In the genomic region with DNA sequence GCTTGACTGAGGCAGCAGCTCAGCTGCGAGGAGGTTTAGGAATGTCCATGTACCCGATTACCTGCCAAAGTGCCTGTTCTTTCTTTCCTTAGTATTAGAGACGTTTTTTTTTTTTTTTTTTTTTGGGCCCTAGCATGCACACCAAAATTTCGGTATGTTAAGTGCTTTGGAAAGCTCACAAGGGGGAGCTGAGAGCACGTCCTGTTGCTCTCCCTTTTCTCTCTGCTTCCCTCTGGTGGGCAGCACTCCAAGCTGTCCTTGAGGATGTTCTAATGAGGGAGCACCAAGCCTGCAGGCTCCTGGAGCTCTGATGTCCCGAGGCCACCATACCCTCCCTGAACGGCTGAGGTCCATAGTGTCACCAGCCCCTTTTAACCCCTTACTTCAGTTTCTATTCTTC, we compare ENCODE assay signal across 8 mouse cellular contexts. TPM values are rescaled to one million over a fixed set of nuclear protein-coding genes. Genes with fewer than 3 reads are reported as not detected.
DNase-seq lines count a peak whose midpoint lies in the region; TF ChIP-seq lines count a peak whose summit lies in the region.
"Had no signal": no experiment of that assay in that cellular context is flagged by ENCODE, and none has a peak within 500 bp of the region (broad histone marks: within the 10 kb centered on the region; RNA-seq: fewer than 3 reads in every experiment).

No protein-coding gene starts in this region.

- no peak overlapping the region for H3K9ac ChIP-seq in ES-E14 (ENCODE audit: insufficient read depth, low read depth, low read length, poor library complexity, severe bottlenecking)
- H3K9ac ChIP-seq: liver, embryonic 13.5 days had no signal

- H3K27me3 ChIP-seq in spleen, adult 2 months (ENCODE audit: control insufficient read depth, insufficient read depth, low read length): no peaks in the 10 kb centered on the region
- H3K27me3 ChIP-seq: liver, embryonic 13.5 days had no signal

- DNase-seq in ES-E14 (ENCODE audit: low read depth, low spot score): no peak
- peak; percentile 58 to 70 for DNase-seq in adrenal gland, adult 18-20 months (ENCODE audit: low spot score in 2 of 2)
- peak; percentile 48 for DNase-seq in embryo, embryonic 9.5 days (ENCODE audit: extremely low spot score)
- peak; percentile 82 to 92 for DNase-seq in heart, postnatal 14 days
- DNase-seq in layer of hippocampus, adult 9-10 months (ENCODE audit: low spot score): peak; percentile 25
- peak; percentile 80 to 85 for DNase-seq in lung, postnatal 4 days
- peak; percentile 26 to 65 for DNase-seq in spleen, adult 2 months (ENCODE audit: low read depth in 1 of 2, low spot score in 2 of 2)
- DNase-seq: liver, embryonic 13.5 days had no signal

- no peaks in the 10 kb centered on the region for H3K9me3 ChIP-seq in ES-E14 (ENCODE audit: control insufficient read depth, insufficient read depth, low read depth, low read length)
- H3K9me3 ChIP-seq: liver, embryonic 13.5 days had no signal

- peaks cover 11 to 12% of the 10 kb centered on the region in 2 experiments for H3K4me1 ChIP-seq in ES-E14 (ENCODE audit: control insufficient read depth in 2 of 2, insufficient read depth in 2 of 2, low read length in 2 of 2, poor library complexity in 1 of 2)
- no peaks in the 10 kb centered on the region for H3K4me1 ChIP-seq in spleen, adult 2 months (ENCODE audit: control insufficient read depth, insufficient read depth, insufficient read length)

- peaks cover 43% of the 10 kb centered on the region for H3K36me3 ChIP-seq in ES-E14 (ENCODE audit: control insufficient read depth, insufficient read depth, low read length, poor library complexity, severe bottlenecking)
- H3K36me3 ChIP-seq in spleen, adult 2 months (ENCODE audit: control insufficient read depth, insufficient read depth, low read length): peaks cover 60% of the 10 kb centered on the region

- TF ChIP-seq CTCF in spleen, adult 2 months (IDR thresholded peaks at IDR 0.05; ENCODE audit: extremely low read depth, insufficient read depth, insufficient read length, insufficient replicate concordance): peak; percentile 67; the same call in 1 of the 2 replicates

- no peak overlapping the region for H3K4me3 ChIP-seq in ES-E14 (ENCODE audit: insufficient read depth in 1 of 2, low read depth in 1 of 2, low read length in 2 of 2, poor library complexity in 1 of 2, severe bottlenecking in 1 of 2)
- no peak overlapping the region for H3K4me3 ChIP-seq in spleen, adult 2 months (ENCODE audit: extremely low read depth, insufficient read depth, insufficient read length)
- H3K4me3 ChIP-seq: liver, embryonic 13.5 days had no signal

- 43% methylated on average over 7 of the region's 7 CpGs for WGBS in spleen, adult 2 months

- no peak for TF ChIP-seq POLR2A in spleen, adult 2 months (IDR thresholded peaks at IDR 0.05; ENCODE audit: low read depth, low read length)

- intact Hi-C loops in heart, postnatal 14 days (cut with DNase I): loop anchor here (1.0 to 5.0 kb wide), 2 partner anchors 108 to 421 kb away; no protein-coding TSS in a partner anchor

- H3K27ac ChIP-seq in ES-E14 (ENCODE audit: insufficient read depth, low read depth, low read length, poor library complexity, severe bottlenecking): no peak overlapping the region
- H3K27ac ChIP-seq in spleen, adult 2 months (ENCODE audit: insufficient read depth, low read length): no peak overlapping the region
- H3K27ac ChIP-seq: liver, embryonic 13.5 days had no signal

- in situ Hi-C loops in ES-E14 (cut with MboI; ENCODE audit: low sequenced_read_pairs in 2 of 2, unreplicated experiment in 2 of 2): no loop called here

TF ChIP-seq in ES-E14, 5 proteins besides CTCF, POLR2A, EP300 and RAD21:
- TF ChIP-seq MAFK (IDR thresholded peaks at IDR 0.05; ENCODE audit: insufficient read depth, low read depth, low read length) (no peak), ZNF384 (IDR thresholded peaks at IDR 0.05; ENCODE audit: low read depth, low read length) (peak; percentile 84), ZC3H11A (IDR thresholded peaks at IDR 0.05; ENCODE audit: borderline replicate concordance, low read depth, low read length) (no peak)

RNA-seq across cellular contexts. Expression of gene Crtc3, which starts 52.3 kb away (rescaled TPM):
- 1.1 and 2.4 TPM in 2 replicates for total RNA-seq in ES-E14 (2012; rRNA removed)
- 10 to 100 TPM; 20.5 to 24.9 TPM for total RNA-seq in adrenal gland, adult 18-20 months (2021)
- total RNA-seq in heart, postnatal 14 days (2021): 10 to 100 TPM; 16.2 to 20.1 TPM
- 19.1 and 21.3 TPM in 2 replicates for polyA plus RNA-seq in spleen, adult 2 months (2012; rRNA removed)
